In genomic region chr5:111422058-111422800, GRCm38 (mm10) we compare ENCODE assay signal across 9 mouse cellular contexts. TPM values are rescaled to one million over a fixed set of nuclear protein-coding genes. Genes with fewer than 3 reads are reported as not detected.
DNase-seq lines count a peak whose midpoint lies in the region; ATAC-seq and TF ChIP-seq lines count a peak whose summit lies in the region.
"Had no signal": no experiment of that assay in that cellular context is flagged by ENCODE, and none has a peak within 500 bp of the region (broad histone marks: within the 10 kb centered on the region; RNA-seq: fewer than 3 reads in every experiment).

No protein-coding gene starts in this region.

- peak overlapping the region; percentile 88 for H3K27ac ChIP-seq in layer of hippocampus, adult 2 months
- no peak overlapping the region for H3K27ac ChIP-seq in embryonic facial prominence, embryonic 15.5 days (replicated peaks)
- peak overlapping the region; percentile 89 for H3K27ac ChIP-seq in hindbrain, embryonic 14.5 days
- H3K27ac ChIP-seq in midbrain, embryonic 16.5 days (ENCODE audit: low read length): peak overlapping the region; percentile 96

- 37% methylated on average over 8 of the region's 8 CpGs for WGBS in embryonic facial prominence, embryonic 15.5 days
- 16% methylated on average over 8 of the region's 8 CpGs for WGBS in hindbrain, embryonic 14.5 days
- 10% methylated on average over 8 of the region's 8 CpGs for WGBS in midbrain, embryonic 16.5 days

- no peak for ATAC-seq in embryonic facial prominence, embryonic 15.5 days (ENCODE audit: insufficient number of reproducible peaks, low FRiP score, low TSS enrichment, low read depth)
- no peak for ATAC-seq in hindbrain, embryonic 14.5 days (ENCODE audit: low FRiP score)
- no peak for ATAC-seq in midbrain, embryonic 16.5 days

- peaks cover 76% of the 10 kb centered on the region for H3K4me1 ChIP-seq in embryonic facial prominence, embryonic 15.5 days
- peaks cover 77% of the 10 kb centered on the region for H3K4me1 ChIP-seq in hindbrain, embryonic 14.5 days (replicated peaks; ENCODE audit: control insufficient read depth, insufficient read depth, low read length)
- H3K4me1 ChIP-seq in midbrain, embryonic 16.5 days (ENCODE audit: control insufficient read depth, insufficient read depth, low read length): peaks cover 60% of the 10 kb centered on the region

- no peaks in the 10 kb centered on the region for H3K27me3 ChIP-seq in embryonic facial prominence, embryonic 15.5 days
- no peaks in the 10 kb centered on the region for H3K27me3 ChIP-seq in hindbrain, embryonic 14.5 days (ENCODE audit: control insufficient read depth, insufficient read depth, low read length)
- no peaks in the 10 kb centered on the region for H3K27me3 ChIP-seq in midbrain, embryonic 16.5 days (ENCODE audit: control insufficient read depth, insufficient read depth, low read depth, low read length)

- no peak for DNase-seq in layer of hippocampus, adult 2 months (ENCODE audit: low spot score in 2 of 2)
- DNase-seq in layer of hippocampus, adult 18-20 months (ENCODE audit: low spot score in 2 of 2): no peak
- DNase-seq in hindbrain, embryonic 14.5 days (ENCODE audit: low spot score): no peak
- no peak for DNase-seq in testis, postnatal 14 days (ENCODE audit: low spot score)
- no peak for DNase-seq in kidney, postnatal 36 days
- no peak for DNase-seq in gastrocnemius, postnatal 14 days

- TF ChIP-seq CTCF in layer of hippocampus, adult 2 months (conservative IDR thresholded peaks at IDR 0.05): no peak

- peak overlapping the region; percentile 97 for H3K9ac ChIP-seq in embryonic facial prominence, embryonic 15.5 days
- H3K9ac ChIP-seq in hindbrain, embryonic 14.5 days: peak overlapping the region; percentile 93
- peak overlapping the region; percentile 95 for H3K9ac ChIP-seq in midbrain, embryonic 16.5 days (ENCODE audit: low read depth, low read length)

- no peaks in the 10 kb centered on the region for H3K9me3 ChIP-seq in embryonic facial prominence, embryonic 15.5 days (replicated peaks)
- H3K9me3 ChIP-seq in hindbrain, embryonic 14.5 days (ENCODE audit: control insufficient read depth, low read length): no peaks in the 10 kb centered on the region
- no peaks in the 10 kb centered on the region for H3K9me3 ChIP-seq in midbrain, embryonic 16.5 days (replicated peaks; ENCODE audit: control insufficient read depth, low read length, poor library complexity, severe bottlenecking)

- intact Hi-C loops in gastrocnemius, postnatal 14 days (cut with DNase I; ENCODE audit: low total_unique reads): no loop called here

- H3K4me2 ChIP-seq in embryonic facial prominence, embryonic 15.5 days (replicated peaks): peak overlapping the region; percentile 82
- peak overlapping the region; percentile 99 for H3K4me2 ChIP-seq in hindbrain, embryonic 14.5 days (replicated peaks)
- H3K4me2 ChIP-seq in midbrain, embryonic 16.5 days (ENCODE audit: low read length): peak overlapping the region; percentile 98

- peak overlapping the region; percentile 73 for H3K4me3 ChIP-seq in layer of hippocampus, adult 2 months
- peak overlapping the region; percentile 85 for H3K4me3 ChIP-seq in embryonic facial prominence, embryonic 15.5 days (replicated peaks)
- peak overlapping the region; percentile 92 for H3K4me3 ChIP-seq in hindbrain, embryonic 14.5 days (replicated peaks; ENCODE audit: low read length)
- peak overlapping the region; percentile 77 for H3K4me3 ChIP-seq in midbrain, embryonic 16.5 days (ENCODE audit: low read depth, low read length)
- H3K4me3 ChIP-seq: megakaryocyte, embryonic 14.5 days had no signal

- no peaks in the 10 kb centered on the region; the same call in 1 of the 2 replicates for H3K36me3 ChIP-seq in embryonic facial prominence, embryonic 15.5 days
- H3K36me3 ChIP-seq in hindbrain, embryonic 14.5 days (replicated peaks; ENCODE audit: control insufficient read depth, insufficient read depth): peaks cover 34% of the 10 kb centered on the region
- no peaks in the 10 kb centered on the region for H3K36me3 ChIP-seq in midbrain, embryonic 16.5 days (ENCODE audit: control insufficient read depth, insufficient read depth, low read length)

RNA-seq across cellular contexts. Expression of gene Mn1, which starts 5.1 kb away (rescaled TPM):
- total RNA-seq in layer of hippocampus, adult 2 months (2021): 10 to 100 TPM; 38.4 to 45.6 TPM
- total RNA-seq in layer of hippocampus, adult 18-20 months (2021): 10 to 100 TPM; 39.1 to 41.8 TPM
- polyA plus RNA-seq in embryonic facial prominence, embryonic 15.5 days (2015; fragmentation: Nextera tagmentation; extraction: Ambion mirVana): 34.1 and 39.3 TPM in 2 replicates
- 27.8 and 28.6 TPM in 2 replicates for polyA plus RNA-seq in hindbrain, embryonic 14.5 days (2014; fragmentation: Nextera tagmentation; extraction: Ambion mirVana)
- polyA plus RNA-seq in midbrain, embryonic 16.5 days (2015; fragmentation: Nextera tagmentation; extraction: Ambion mirVana): 41.6 and 50.3 TPM in 2 replicates
- 10 to 100 TPM; 33.8 to 58.1 TPM for total RNA-seq in gastrocnemius, postnatal 14 days (2021)
